Mouse (Mus musculus): ENCODE data around the gene AF366264.
"Not testable (repeated sequence)": the region's sequence is repeated elsewhere in the genome, so short reads cannot be mapped to it uniquely, and the experiment has no call there.

AF366264 gene

GRCm38 (mm10) chr8:13838289-13838688 lies at the start of gene AF366264:
AF366264 (minus strand) TSS chr8:13838389.
- DNase-seq (ENCODE audit: low read depth), result not testable (repeated sequence)

GRCm38 (mm10) chr8:13843286-13843685 lies 5.1 kb upstream of the AF366264 start:
- not testable (repeated sequence) for DNase-seq (ENCODE audit: low read depth)

- no peak for DNase-seq (ENCODE audit: low read depth)
Measured at GRCm38 (mm10) chr8:13828598-13829172, 9.5 kb downstream of the AF366264 start.

GRCm38 (mm10) chr8:13799566-13799965 lies 38.6 kb downstream of the AF366264 start:
- DNase-seq (ENCODE audit: low read depth), result no peak

- no peak for DNase-seq (ENCODE audit: low read depth)
Measured at GRCm38 (mm10) chr8:13797676-13798075, 40.5 kb downstream of the AF366264 start.

- DNase-seq (ENCODE audit: low read depth), result no peak
Measured at GRCm38 (mm10) chr8:13793746-13794101, 44.5 kb downstream of the AF366264 start.

- DNase-seq (ENCODE audit: low read depth), result no peak
Measured at GRCm38 (mm10) chr8:13793097-13793745, 45.0 kb downstream of the AF366264 start.

GRCm38 (mm10) chr8:13789606-13790005 lies 48.6 kb downstream of the AF366264 start:
- DNase-seq (ENCODE audit: low read depth), result no peak

GRCm38 (mm10) chr8:13785764-13786299 lies 52.4 kb downstream of the AF366264 start:
- DNase-seq (ENCODE audit: low read depth), result peak; percentile 99

GRCm38 (mm10) chr8:13785250-13785763 lies 52.9 kb downstream of the AF366264 start, which contains the start of gene Upf3a:
Upf3a (plus strand) TSS chr8:13785615.
- peak; percentile 97 for DNase-seq (ENCODE audit: low read depth)
